Mouse (Mus musculus): ENCODE measurements around the gene Kcnj15.
A peak's percentile ranks its signal among the peaks of the same experiment; 100 is the strongest.

Gene Kcnj15

DNA sequence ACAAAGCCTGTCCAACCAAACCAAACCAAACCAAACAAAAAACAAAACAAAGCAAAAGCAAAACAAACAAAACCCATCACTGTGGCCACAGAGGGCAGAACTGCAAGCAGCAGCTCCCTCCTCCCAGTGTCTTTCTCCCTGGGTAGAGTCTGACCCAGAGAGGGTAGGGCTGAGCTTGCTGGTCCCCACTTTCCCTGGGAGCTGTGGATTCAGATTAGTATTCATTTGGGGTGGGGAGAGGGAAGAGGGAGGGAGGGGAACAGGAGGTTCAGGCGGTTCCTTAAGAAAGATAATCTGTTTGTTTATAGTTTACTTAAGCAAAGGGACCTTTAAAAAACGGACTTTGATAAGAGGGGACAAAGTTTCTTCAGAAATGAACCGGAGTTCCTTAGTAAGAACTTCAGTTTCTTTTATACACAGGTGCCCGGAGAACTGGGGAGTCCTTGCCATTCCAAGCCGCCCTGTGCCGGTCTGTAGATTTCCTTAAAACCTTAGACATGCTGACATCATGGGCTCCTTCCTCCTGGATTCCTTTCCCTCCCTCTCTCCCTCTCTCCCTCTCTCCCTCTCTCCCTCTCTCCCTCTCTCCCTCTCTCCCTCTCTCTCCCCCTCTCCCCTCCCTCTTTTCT lies at the start of gene Kcnj15:
TSS of gene Kcnj15 (plus strand) at position 293 of the 629 bp plus-strand sequence.
- no peak for DNase-seq (ENCODE audit: low spot score in 2 of 2)

GRCm38 (mm10) chr16:95208243-95208642 lies 49.1 kb upstream of the Kcnj15 start:
- no peak for DNase-seq (ENCODE audit: low spot score in 2 of 2)

- no peak for DNase-seq (ENCODE audit: low spot score in 2 of 2)
These were observed 48.3 kb upstream of the Kcnj15 start for GRCm38 (mm10) chr16:95209011-95209466.

GRCm38 (mm10) chr16:95214251-95215197 lies 42.8 kb upstream of the Kcnj15 start:
- no peak for DNase-seq (ENCODE audit: low spot score in 2 of 2)

- no peak for DNase-seq (ENCODE audit: low spot score in 2 of 2)
These were observed 41.6 kb upstream of the Kcnj15 start for GRCm38 (mm10) chr16:95215782-95216181.

DNA sequence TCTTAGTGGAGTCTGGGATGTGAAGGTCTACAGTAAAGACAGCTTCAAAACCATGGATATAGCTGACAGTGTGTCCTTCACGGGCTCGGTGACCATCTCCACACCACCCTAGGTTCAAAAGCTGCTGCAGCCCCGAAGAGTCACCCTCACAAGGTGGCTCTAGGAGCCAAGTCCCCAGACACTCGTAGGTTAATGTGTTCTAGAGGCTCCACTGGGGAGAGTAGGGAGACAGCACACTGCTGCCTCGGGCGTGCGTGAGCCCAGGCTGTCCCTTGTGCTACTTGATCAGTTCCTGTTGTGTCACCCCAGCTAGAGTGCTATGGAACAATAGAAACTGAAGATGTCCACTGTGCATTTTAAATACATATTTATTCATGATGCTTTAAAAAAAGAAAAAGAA lies 41.0 kb upstream of the Kcnj15 start:
- DNase-seq (ENCODE audit: low spot score in 2 of 2), result no peak

DNA sequence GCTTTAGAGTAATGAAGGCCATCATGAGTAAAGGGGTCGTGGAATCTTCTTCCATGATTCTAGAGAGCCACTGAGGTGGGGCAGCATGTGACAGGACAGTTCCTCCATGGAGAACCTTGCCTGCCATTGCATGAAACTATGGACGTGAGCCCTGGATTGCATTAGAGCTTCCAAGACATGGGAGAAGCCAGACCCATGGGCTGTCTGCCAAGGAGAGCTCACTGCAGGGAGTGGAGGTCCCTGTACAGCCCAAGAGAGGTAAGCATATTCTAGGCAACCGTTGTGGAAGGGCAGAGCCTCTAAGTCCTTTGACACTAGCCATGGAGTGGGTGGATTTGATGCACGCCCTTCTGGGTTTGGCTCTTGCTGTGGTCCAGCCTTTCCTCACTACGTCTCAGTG lies 40.5 kb upstream of the Kcnj15 start:
- DNase-seq (ENCODE audit: low spot score in 2 of 2), result no peak

GRCm38 (mm10) chr16:95218783-95219182 lies 38.6 kb upstream of the Kcnj15 start:
- no peak for DNase-seq (ENCODE audit: low spot score in 2 of 2)

DNA sequence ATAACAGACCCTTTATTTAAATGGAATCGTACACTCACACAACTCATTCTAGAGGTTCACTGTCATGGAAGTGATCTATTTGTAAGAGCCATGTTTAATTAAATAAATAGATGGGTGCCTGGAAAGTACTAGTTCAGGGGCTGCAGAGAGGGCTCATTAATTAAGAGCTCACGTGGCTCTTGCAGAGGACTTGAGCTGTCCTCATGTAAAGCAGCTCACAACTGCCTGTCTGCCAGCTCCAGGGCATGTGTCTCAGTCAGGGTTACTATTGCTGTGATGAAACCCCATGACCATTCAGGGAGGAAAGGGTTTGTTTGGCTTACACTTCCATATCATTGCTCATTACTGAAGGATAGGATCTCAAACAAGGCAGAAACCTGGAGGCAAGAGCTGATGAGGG lies 37.9 kb upstream of the Kcnj15 start:
- DNase-seq (ENCODE audit: low spot score in 2 of 2), result no peak

DNA sequence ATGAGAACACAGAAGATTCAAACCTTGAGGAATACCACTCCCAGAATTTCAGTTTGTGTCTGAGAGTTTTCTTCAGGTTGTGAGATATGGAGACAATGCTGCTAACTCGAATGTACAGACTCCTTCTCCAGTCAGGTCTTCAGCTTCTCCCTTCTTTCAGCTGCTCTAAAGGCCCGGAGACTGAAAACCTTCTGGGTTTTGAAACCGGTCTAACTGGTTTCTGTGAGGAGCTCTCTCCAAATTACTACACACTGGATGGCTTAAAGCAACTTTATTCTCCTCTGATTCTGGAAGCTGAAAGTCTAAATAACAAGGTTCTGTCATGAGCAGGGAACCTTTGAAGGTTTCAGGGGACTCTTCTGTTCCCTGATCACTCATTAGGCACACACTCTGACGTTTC lies 36.3 kb upstream of the Kcnj15 start:
- DNase-seq (ENCODE audit: low spot score in 2 of 2), result no peak

DNA sequence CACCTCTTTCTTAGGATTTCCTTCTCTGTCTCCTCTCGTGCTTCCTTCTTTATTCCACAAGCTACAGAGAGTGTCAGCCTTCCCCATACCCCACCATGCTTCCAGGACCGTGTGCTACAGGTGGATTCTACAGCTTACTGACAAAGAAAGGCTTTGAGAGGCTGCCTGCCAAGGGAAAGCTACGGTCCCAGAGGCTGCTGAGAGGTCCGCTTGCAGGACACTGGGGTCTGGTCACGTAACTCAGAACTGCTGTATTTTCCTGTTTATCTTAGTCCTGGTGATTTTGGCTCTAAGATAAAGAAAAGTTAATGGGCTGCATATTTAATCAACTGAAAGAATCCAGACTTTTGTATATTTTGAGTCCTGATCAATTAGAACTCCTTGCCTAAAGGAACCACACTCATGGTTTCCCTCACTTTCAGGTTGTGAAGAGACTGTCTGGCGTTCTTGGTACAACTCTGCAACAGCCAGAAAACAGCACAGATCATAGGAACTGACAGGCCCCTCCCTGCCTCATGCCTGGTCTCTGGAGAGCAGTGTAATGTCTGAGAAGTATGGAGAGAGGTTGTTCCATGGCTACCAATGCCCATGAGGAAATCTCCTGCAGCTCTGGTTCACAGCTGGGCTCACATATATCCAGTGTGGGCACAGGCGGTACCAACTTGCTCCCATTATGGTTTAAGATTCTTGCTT lies 35.2 kb upstream of the Kcnj15 start:
- no peak for DNase-seq (ENCODE audit: low spot score in 2 of 2)

- no peak for DNase-seq (ENCODE audit: low spot score in 2 of 2)
These were observed 33.9 kb upstream of the Kcnj15 start for GRCm38 (mm10) chr16:95223435-95223834.

GRCm38 (mm10) chr16:95225285-95225684 lies 32.1 kb upstream of the Kcnj15 start:
- peak in 1 of 2 experiments; percentile 8 for DNase-seq (ENCODE audit: low spot score in 2 of 2)

- DNase-seq (ENCODE audit: low spot score in 2 of 2), result no peak
These were observed 25.6 kb upstream of the Kcnj15 start for GRCm38 (mm10) chr16:95231768-95232167.

DNA sequence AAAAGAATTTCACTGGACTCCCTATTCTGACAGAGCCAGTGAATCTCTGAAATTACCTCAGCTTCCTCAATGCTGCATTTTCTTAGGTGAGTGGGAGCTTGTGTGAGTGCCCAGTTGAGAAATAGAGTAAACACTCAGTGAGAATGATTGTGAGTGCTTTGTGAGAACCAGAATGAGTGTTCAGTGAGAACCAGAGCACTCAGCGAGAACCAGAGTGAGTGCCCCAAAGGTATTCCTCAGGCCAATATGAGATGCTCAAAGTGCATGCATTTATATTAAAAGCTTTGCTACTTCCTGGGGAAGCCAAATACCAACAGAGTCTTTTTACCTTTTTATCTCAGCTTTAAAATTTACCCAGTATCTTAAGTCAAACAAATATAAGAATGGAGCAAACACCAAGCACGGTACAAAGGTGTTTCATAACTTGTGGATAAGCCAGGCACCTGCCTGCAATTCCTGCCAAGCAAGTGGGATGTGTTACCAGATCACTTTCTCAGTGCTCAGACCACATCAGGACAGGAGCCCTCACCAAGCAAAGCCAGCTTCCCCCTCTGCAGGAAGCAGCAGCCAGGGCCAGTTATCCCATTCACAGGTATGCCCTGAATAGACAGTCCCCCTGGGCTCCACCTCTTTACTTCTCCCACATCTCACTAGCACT lies 22.3 kb upstream of the Kcnj15 start:
- DNase-seq (ENCODE audit: low spot score in 2 of 2), result no peak

DNA sequence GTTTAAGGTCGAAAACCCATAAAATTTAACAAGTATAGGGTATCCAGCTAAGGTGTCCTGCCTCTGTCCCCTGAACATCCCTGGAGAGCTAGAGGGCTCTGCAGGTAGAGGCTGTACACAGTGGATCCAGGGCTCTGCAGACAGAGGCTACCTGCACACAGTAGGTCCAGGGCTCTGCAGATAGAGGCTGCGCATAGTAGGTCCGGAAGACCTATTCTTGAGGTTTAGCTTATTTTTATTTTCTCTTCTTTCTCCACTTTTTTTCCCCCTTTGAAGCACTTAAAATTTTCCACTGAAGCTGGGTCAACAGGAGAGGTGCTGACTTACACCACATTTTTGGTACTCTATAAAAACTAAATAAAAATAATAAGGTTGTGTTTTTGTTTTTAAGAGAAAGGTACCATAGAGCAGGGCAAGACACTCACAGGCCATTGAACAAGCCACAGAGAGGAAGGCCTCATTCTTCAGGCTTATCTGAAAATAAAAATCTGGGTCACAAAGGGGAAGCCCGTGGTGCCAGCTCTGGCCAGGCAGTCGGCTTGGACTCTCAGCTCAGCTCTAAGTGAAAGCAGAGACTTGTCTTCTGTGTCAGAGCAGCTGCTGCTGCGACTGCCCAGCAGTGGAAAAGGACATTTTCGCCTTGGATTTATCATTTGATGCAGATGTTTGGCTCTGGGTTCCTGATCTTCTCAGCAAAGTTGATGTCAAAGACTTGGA lies 18.0 kb upstream of the Kcnj15 start:
- DNase-seq (ENCODE audit: low spot score in 2 of 2), result no peak

- DNase-seq (ENCODE audit: low spot score in 2 of 2), result no peak
These were observed 16.7 kb upstream of the Kcnj15 start for GRCm38 (mm10) chr16:95240688-95241087.

GRCm38 (mm10) chr16:95241581-95241980 lies 15.8 kb upstream of the Kcnj15 start:
- peak in 1 of 2 experiments; percentile 40 for DNase-seq (ENCODE audit: low spot score in 2 of 2)

- DNase-seq (ENCODE audit: low spot score in 2 of 2), result no peak
These were observed 15.2 kb upstream of the Kcnj15 start for GRCm38 (mm10) chr16:95242114-95242513.

DNA sequence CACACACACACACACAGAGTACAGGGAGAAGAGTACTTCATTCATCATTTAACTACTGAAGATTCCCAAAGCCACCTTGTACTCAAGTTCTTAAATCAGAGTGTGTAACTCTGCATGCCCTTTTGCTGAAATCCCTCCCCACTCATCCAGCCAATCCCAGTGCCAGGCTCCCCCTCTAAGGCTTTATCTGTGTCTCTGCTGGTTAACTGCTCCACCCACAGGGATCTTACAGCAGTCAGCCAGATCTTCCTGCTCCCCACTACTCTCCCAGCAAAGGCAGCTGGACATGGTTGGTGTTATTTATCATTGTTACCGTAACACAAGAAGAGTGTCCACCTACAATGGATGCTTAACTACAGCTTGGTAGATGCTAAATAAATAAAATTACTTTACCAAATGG lies 14.0 kb upstream of the Kcnj15 start:
- DNase-seq (ENCODE audit: low spot score in 2 of 2), result no peak

DNA sequence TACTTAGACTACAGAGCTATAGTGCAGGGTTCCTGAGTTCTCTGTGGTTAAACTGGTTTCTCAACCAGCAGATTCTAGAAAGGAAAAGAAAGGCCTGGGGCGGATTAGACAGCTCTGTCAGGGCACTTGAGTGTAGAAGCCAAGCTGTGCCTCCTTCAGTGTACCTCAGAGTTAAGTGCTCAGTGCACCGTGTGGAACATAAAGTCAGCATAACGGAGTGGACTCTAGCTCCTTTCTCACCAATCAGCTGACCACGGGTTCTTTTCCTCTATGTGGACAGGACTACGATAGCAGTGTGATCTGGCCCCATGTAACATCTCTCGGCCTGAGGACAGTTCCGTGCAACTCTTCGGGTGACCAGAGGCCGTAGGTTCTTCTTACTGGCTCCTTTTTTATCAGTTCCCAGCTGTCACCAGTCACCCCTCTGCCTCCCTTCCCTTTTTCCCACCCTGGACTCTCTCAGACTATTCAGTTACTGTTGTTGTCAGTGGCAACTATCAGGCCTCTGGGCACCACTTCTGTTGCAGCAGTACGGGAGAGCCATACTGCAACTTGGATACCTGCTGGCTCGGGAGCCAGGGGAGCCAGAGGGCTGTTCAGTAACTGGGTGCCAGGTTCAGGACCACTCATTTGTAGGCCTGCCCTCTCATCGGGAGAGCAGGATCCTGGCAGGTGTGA lies 12.6 kb upstream of the Kcnj15 start:
- DNase-seq (ENCODE audit: low spot score in 2 of 2), result no peak
